In the genomic region with DNA sequence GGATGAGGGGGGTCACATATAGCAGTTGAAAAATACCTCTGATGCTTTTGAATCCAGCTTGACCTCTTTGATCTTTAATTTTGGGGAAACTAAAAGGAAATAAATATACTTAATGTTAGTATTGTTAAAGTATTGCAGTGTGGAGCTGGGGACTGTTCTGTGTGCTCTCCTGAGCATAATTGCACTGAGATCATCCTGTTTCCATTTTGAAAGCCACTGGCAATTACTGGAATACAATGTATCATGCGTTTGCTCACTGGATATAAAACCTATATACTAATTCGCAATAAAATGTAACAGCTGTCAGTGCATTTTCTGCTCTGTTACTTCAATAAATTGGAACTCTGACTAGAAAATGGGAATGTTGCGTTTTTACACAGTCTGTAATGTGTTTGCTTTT, we compare ENCODE assay signal across 12 mouse cellular contexts.
DNase-seq lines count a peak whose midpoint lies in the region; ATAC-seq and TF ChIP-seq lines count a peak whose summit lies in the region.
"Had no signal": no experiment of that assay in that cellular context is flagged by ENCODE, and none has a peak within 500 bp of the region (broad histone marks: within the 10 kb centered on the region; RNA-seq: fewer than 3 reads in every experiment).

No protein-coding gene starts in this region.

- peaks cover 58% of the 10 kb centered on the region for H3K4me1 ChIP-seq in hindbrain, embryonic 10.5 days (replicated peaks)
- no peaks in the 10 kb centered on the region for H3K4me1 ChIP-seq in hindbrain, postnatal 0 days (ENCODE audit: insufficient read depth, low read length)
- H3K4me1 ChIP-seq in embryonic facial prominence, embryonic 13.5 days = 0 out of 2 replicates have a peak, but pooled peaks cover 8% of the 10 kb centered on the region
- H3K4me1 ChIP-seq in forebrain, postnatal 0 days (ENCODE audit: insufficient read depth) = peaks cover 11% of the 10 kb centered on the region
- peaks cover 19% of the 10 kb centered on the region for H3K4me1 ChIP-seq in midbrain, embryonic 16.5 days (ENCODE audit: control insufficient read depth, insufficient read depth, low read length)

- DNase-seq in hindbrain, embryonic 10.5 days (ENCODE audit: low spot score) = no peak
- DNase-seq in hindbrain, postnatal 0 days (ENCODE audit: low spot score) = no peak
- DNase-seq in forebrain, postnatal 0 days = no peak
- DNase-seq in right cerebral cortex, postnatal 14 days = no peak
- DNase-seq in kidney, postnatal 4 days = no peak
- DNase-seq in left cerebral cortex, postnatal 10 days (ENCODE audit: extremely low spot score in 1 of 2, low spot score in 2 of 2) = no peak
- DNase-seq: cerebellum, adult 9-11 months; kidney, postnatal 10 days; lung, adult 18-20 months had no signal

- 0 out of 2 replicates have a peak overlapping the region, but pooled peaks have one; percentile 56 for H3K27ac ChIP-seq in hindbrain, embryonic 10.5 days
- H3K27ac ChIP-seq in hindbrain, postnatal 0 days = no peak overlapping the region
- no peak overlapping the region for H3K27ac ChIP-seq in embryonic facial prominence, embryonic 13.5 days
- H3K27ac ChIP-seq in forebrain, postnatal 0 days (ENCODE audit: low read depth, low read length) = peak overlapping the region; percentile 86
- H3K27ac ChIP-seq in midbrain, embryonic 16.5 days (ENCODE audit: low read length) = peak overlapping the region; percentile 28
- H3K27ac ChIP-seq: limb, embryonic 15.5 days had no signal

- H3K27me3 ChIP-seq in hindbrain, embryonic 10.5 days (ENCODE audit: insufficient read depth, poor library complexity, severe bottlenecking) = no peaks in the 10 kb centered on the region
- H3K27me3 ChIP-seq in hindbrain, postnatal 0 days (ENCODE audit: insufficient read depth, low read length) = no peaks in the 10 kb centered on the region
- peaks cover 3% of the 10 kb centered on the region for H3K27me3 ChIP-seq in embryonic facial prominence, embryonic 13.5 days
- no peaks in the 10 kb centered on the region for H3K27me3 ChIP-seq in forebrain, postnatal 0 days (ENCODE audit: insufficient read depth, low read length)
- H3K27me3 ChIP-seq in midbrain, embryonic 16.5 days (ENCODE audit: control insufficient read depth, insufficient read depth, low read depth, low read length) = no peaks in the 10 kb centered on the region

- no peak for ATAC-seq in hindbrain, postnatal 0 days
- ATAC-seq in embryonic facial prominence, embryonic 13.5 days (ENCODE audit: insufficient number of reproducible peaks, insufficient read depth, low FRiP score, low TSS enrichment, low read depth) = no peak
- no peak for ATAC-seq in forebrain, postnatal 0 days
- no peak for ATAC-seq in midbrain, embryonic 16.5 days

- H3K36me3 ChIP-seq in hindbrain, embryonic 10.5 days = no peaks in the 10 kb centered on the region
- no peaks in the 10 kb centered on the region for H3K36me3 ChIP-seq in hindbrain, postnatal 0 days (ENCODE audit: insufficient read depth, low read length)
- no peaks in the 10 kb centered on the region for H3K36me3 ChIP-seq in embryonic facial prominence, embryonic 13.5 days
- H3K36me3 ChIP-seq in forebrain, postnatal 0 days (ENCODE audit: insufficient read depth) = no peaks in the 10 kb centered on the region
- no peaks in the 10 kb centered on the region for H3K36me3 ChIP-seq in midbrain, embryonic 16.5 days (ENCODE audit: control insufficient read depth, insufficient read depth, low read length)
- H3K36me3 ChIP-seq: limb, embryonic 15.5 days had no signal

- H3K4me3 ChIP-seq in hindbrain, embryonic 10.5 days = no peak overlapping the region
- H3K4me3 ChIP-seq in hindbrain, postnatal 0 days (ENCODE audit: low read length) = no peak overlapping the region
- no peak overlapping the region for H3K4me3 ChIP-seq in embryonic facial prominence, embryonic 13.5 days
- H3K4me3 ChIP-seq in forebrain, postnatal 0 days (ENCODE audit: low read depth, low read length) = no peak overlapping the region; the same call in 1 of the 2 replicates
- no peak overlapping the region for H3K4me3 ChIP-seq in midbrain, embryonic 16.5 days (ENCODE audit: low read depth, low read length)

- no peak for TF ChIP-seq CTCF in hindbrain, postnatal 0 days (IDR thresholded peaks at IDR 0.05; ENCODE audit: low read depth)
- TF ChIP-seq CTCF in forebrain, postnatal 0 days (IDR thresholded peaks at IDR 0.05; ENCODE audit: low read depth) = no peak

- intact Hi-C loops in left cerebral cortex, postnatal 10 days (cut with DNase I) = loop anchor here (5.0 kb wide), 5 partner anchors 76 to 881 kb away; no protein-coding TSS in a partner anchor

- H3K9me3 ChIP-seq in hindbrain, embryonic 10.5 days = no peaks in the 10 kb centered on the region
- no peaks in the 10 kb centered on the region for H3K9me3 ChIP-seq in hindbrain, postnatal 0 days (ENCODE audit: low read length)
- no peaks in the 10 kb centered on the region for H3K9me3 ChIP-seq in embryonic facial prominence, embryonic 13.5 days
- no peaks in the 10 kb centered on the region for H3K9me3 ChIP-seq in forebrain, postnatal 0 days (ENCODE audit: low read length)
- H3K9me3 ChIP-seq in midbrain, embryonic 16.5 days (replicated peaks; ENCODE audit: control insufficient read depth, low read length, poor library complexity, severe bottlenecking) = no peaks in the 10 kb centered on the region
- H3K9me3 ChIP-seq: limb, embryonic 15.5 days had no signal

- H3K4me2 ChIP-seq in hindbrain, postnatal 0 days (ENCODE audit: low read depth, low read length) = no peak overlapping the region
- peak overlapping the region; percentile 58; the same call in 1 of the 2 replicates for H3K4me2 ChIP-seq in embryonic facial prominence, embryonic 13.5 days
- peak overlapping the region; percentile 47 for H3K4me2 ChIP-seq in forebrain, postnatal 0 days (ENCODE audit: low read depth)
- no peak overlapping the region for H3K4me2 ChIP-seq in midbrain, embryonic 16.5 days (ENCODE audit: low read length)

- no peak overlapping the region for H3K9ac ChIP-seq in hindbrain, postnatal 0 days (replicated peaks; ENCODE audit: low read length)
- H3K9ac ChIP-seq in embryonic facial prominence, embryonic 13.5 days = no peak overlapping the region
- H3K9ac ChIP-seq in forebrain, postnatal 0 days = peak overlapping the region; percentile 52
- no peak overlapping the region for H3K9ac ChIP-seq in midbrain, embryonic 16.5 days (ENCODE audit: low read depth, low read length)
- H3K9ac ChIP-seq: limb, embryonic 15.5 days had no signal

- WGBS in hindbrain, embryonic 10.5 days = 85% methylated on average over 3 of the region's 3 CpGs
- 61% methylated on average over 3 of the region's 3 CpGs for WGBS in hindbrain, postnatal 0 days
- WGBS in embryonic facial prominence, embryonic 13.5 days = 43% methylated on average over 3 of the region's 3 CpGs
- WGBS in forebrain, postnatal 0 days = 28% methylated on average over 3 of the region's 3 CpGs
- 59% methylated on average over 3 of the region's 3 CpGs for WGBS in midbrain, embryonic 16.5 days

Comparison
In these comparisons a context has a peak if more than half of its experiments do, and no peak if none do; other contexts are left out.
1. H3K27ac ChIP-seq: peak in hindbrain, embryonic 10.5 days (single experiment), forebrain, postnatal 0 days (single experiment) and midbrain, embryonic 16.5 days (single experiment); none in hindbrain, postnatal 0 days (single experiment) and embryonic facial prominence, embryonic 13.5 days (single experiment).
2. H3K4me2 ChIP-seq: peak in embryonic facial prominence, embryonic 13.5 days (single experiment) and forebrain, postnatal 0 days (single experiment); none in hindbrain, postnatal 0 days (single experiment) and midbrain, embryonic 16.5 days (single experiment).